Comparison of ENCODE assay signal across 18 mouse cellular contexts in the genomic region with DNA sequence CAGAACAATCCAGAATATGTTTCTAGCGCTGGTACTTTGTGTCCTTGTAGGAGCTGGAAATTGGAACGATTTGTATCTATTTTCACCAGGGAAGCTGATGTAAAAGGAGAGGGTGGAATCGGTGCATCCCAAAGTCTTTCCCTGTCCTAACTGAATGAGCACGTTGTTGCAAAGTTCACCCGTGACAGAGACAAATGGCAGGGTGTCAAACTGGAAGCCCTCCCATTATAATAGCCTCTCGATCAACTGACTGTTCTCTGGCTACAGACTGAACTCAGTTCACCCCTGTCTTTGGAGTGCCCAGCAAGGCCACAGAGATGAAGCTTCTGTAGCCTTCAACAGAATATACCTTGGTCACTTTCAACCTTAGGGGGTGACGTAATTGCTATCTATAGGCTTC.
"Had no signal": no experiment of that assay in that cellular context is flagged by ENCODE, and none has a peak within 500 bp of the region (broad histone marks: within the 10 kb centered on the region; RNA-seq: fewer than 3 reads in every experiment).

No protein-coding gene starts in this region.

- DNase-seq: liver, postnatal 0 days; lung, adult 2 months; lung, postnatal 14 days; lung, postnatal 36 days; right cerebral cortex, postnatal 14 days; spleen, adult 18-20 months; thymus, adult 18-20 months; thymus, postnatal 14 days; thymus, postnatal 36 days had no signal

- H3K27ac ChIP-seq: liver, embryonic 15.5 days; lung, embryonic 15.5 days; macrophage; midbrain, embryonic 13.5 days; midbrain, embryonic 15.5 days; neural tube, embryonic 12.5 days had no signal

- H3K27me3 ChIP-seq: liver, embryonic 15.5 days; lung, embryonic 15.5 days; midbrain, embryonic 15.5 days; neural tube, embryonic 12.5 days had no signal

- H3K4me3 ChIP-seq: liver, embryonic 15.5 days; lung, embryonic 15.5 days; megakaryocyte, embryonic 14.5 days; midbrain, embryonic 13.5 days; midbrain, embryonic 15.5 days; neural tube, embryonic 12.5 days had no signal

- H3K4me1 ChIP-seq: liver, embryonic 15.5 days; lung, embryonic 15.5 days; midbrain, embryonic 13.5 days; midbrain, embryonic 15.5 days; neural tube, embryonic 12.5 days had no signal

- H3K9ac ChIP-seq: liver, embryonic 15.5 days; liver, postnatal 0 days; lung, embryonic 15.5 days; midbrain, embryonic 13.5 days; midbrain, embryonic 15.5 days; neural tube, embryonic 12.5 days had no signal

- ATAC-seq: liver, postnatal 0 days; lung, postnatal 0 days; midbrain, embryonic 13.5 days; midbrain, embryonic 15.5 days had no signal

- H3K36me3 ChIP-seq: liver, embryonic 15.5 days; lung, embryonic 15.5 days; midbrain, embryonic 13.5 days; midbrain, embryonic 15.5 days; neural tube, embryonic 12.5 days had no signal

- H3K4me2 ChIP-seq: liver, embryonic 15.5 days; lung, embryonic 15.5 days; midbrain, embryonic 11.5 days; midbrain, embryonic 13.5 days; midbrain, embryonic 15.5 days; neural tube, embryonic 12.5 days had no signal

- H3K9me3 ChIP-seq: liver, embryonic 15.5 days; lung, embryonic 15.5 days; megakaryocyte, embryonic 14.5 days; midbrain, embryonic 13.5 days; midbrain, embryonic 15.5 days; neural tube, embryonic 12.5 days had no signal
